Mouse (Mus musculus): ENCODE data around the gene Ceacam16. TPM values are rescaled to one million over a fixed set of nuclear protein-coding genes. Genes with fewer than 3 reads are reported as not detected.

Ceacam16 gene
- polyA plus RNA-seq, 1 experiment from 2014 or later: 0.62 TPM

- Histone ChIP-seq H3K27ac (no peak overlapping the region), H3K4me3 (replicated peaks) (no peak overlapping the region), H3K9ac (replicated peaks) (no peak overlapping the region), H3K36me3 (no peaks in the 10 kb centered on the region), H3K4me1 (replicated peaks) (no peaks in the 10 kb centered on the region; the same call in 1 of the 2 replicates), H3K27me3 (peaks cover 26% of the 10 kb centered on the region), H3K4me2 (replicated peaks) (no peak overlapping the region), H3K9me3 (no peaks in the 10 kb centered on the region)
- no peak for ATAC-seq
- 86% methylated on average over 3 of the region's 3 CpGs for WGBS
Measured at GRCm38 (mm10) chr7:19840936-19841335, 20.2 kb downstream of the Ceacam16 start.

- H3K4me1 ChIP-seq (replicated peaks): no peaks in the 10 kb centered on the region; the same call in 1 of the 2 replicates
- ATAC-seq: no peak
- H3K9ac ChIP-seq (replicated peaks): no peak overlapping the region; the same call in 1 of the 2 replicates
- H3K27me3 ChIP-seq: peaks cover 25% of the 10 kb centered on the region
- WGBS: 85% methylated on average over 4 of the region's 4 CpGs
- no peak overlapping the region for H3K4me3 ChIP-seq (replicated peaks)
- H3K27ac ChIP-seq: no peak overlapping the region
- no peak overlapping the region for H3K4me2 ChIP-seq (replicated peaks)
- H3K36me3 ChIP-seq: no peaks in the 10 kb centered on the region
- H3K9me3 ChIP-seq: no peaks in the 10 kb centered on the region
Measured at GRCm38 (mm10) chr7:19840371-19840770, 20.7 kb downstream of the Ceacam16 start.

- H3K4me3 ChIP-seq (replicated peaks): no peak overlapping the region
- no peak overlapping the region for H3K27ac ChIP-seq
- H3K36me3 ChIP-seq: no peaks in the 10 kb centered on the region
- no peak overlapping the region for H3K9ac ChIP-seq (replicated peaks)
- no peaks in the 10 kb centered on the region for H3K27me3 ChIP-seq
- H3K9me3 ChIP-seq: no peaks in the 10 kb centered on the region
- no peak overlapping the region for H3K4me2 ChIP-seq (replicated peaks)
- 71% methylated on average over 3 of the region's 3 CpGs for WGBS
- ATAC-seq: no peak
- no peaks in the 10 kb centered on the region for H3K4me1 ChIP-seq (replicated peaks)
Measured at GRCm38 (mm10) chr7:19836843-19837242, 24.3 kb downstream of the Ceacam16 start.

GRCm38 (mm10) chr7:19834055-19834454 is 27.0 kb downstream of the Ceacam16 start:
- ATAC-seq: no peak
- H3K4me2 ChIP-seq (replicated peaks): no peak overlapping the region
- no peaks in the 10 kb centered on the region for H3K36me3 ChIP-seq
- no peak overlapping the region for H3K9ac ChIP-seq (replicated peaks)
- no peaks in the 10 kb centered on the region for H3K27me3 ChIP-seq
- H3K27ac ChIP-seq: no peak overlapping the region
- no peaks in the 10 kb centered on the region for H3K4me1 ChIP-seq (replicated peaks)
- 69% methylated on average over 3 of the region's 3 CpGs for WGBS
- no peaks in the 10 kb centered on the region for H3K9me3 ChIP-seq
- no peak overlapping the region for H3K4me3 ChIP-seq (replicated peaks)

GRCm38 (mm10) chr7:19831837-19832236 is 29.3 kb downstream of the Ceacam16 start:
- no peaks in the 10 kb centered on the region for H3K27me3 ChIP-seq
- H3K9ac ChIP-seq (replicated peaks): no peak overlapping the region
- no peak for ATAC-seq
- H3K36me3 ChIP-seq: no peaks in the 10 kb centered on the region
- H3K4me3 ChIP-seq (replicated peaks): no peak overlapping the region
- no peaks in the 10 kb centered on the region for H3K4me1 ChIP-seq (replicated peaks)
- 58% methylated on average over 9 of the region's 9 CpGs for WGBS
- H3K9me3 ChIP-seq: no peaks in the 10 kb centered on the region
- H3K4me2 ChIP-seq (replicated peaks): no peak overlapping the region
- no peak overlapping the region for H3K27ac ChIP-seq

GRCm38 (mm10) chr7:19830682-19831156 is 30.4 kb downstream of the Ceacam16 start:
- no peak overlapping the region for H3K27ac ChIP-seq
- H3K9ac ChIP-seq (replicated peaks): no peak overlapping the region
- H3K4me3 ChIP-seq (replicated peaks): no peak overlapping the region
- whole genome bisulfite sequencing: 30% methylated on average over 13 of the region's 13 CpGs
- H3K9me3 ChIP-seq: no peaks in the 10 kb centered on the region
- no peaks in the 10 kb centered on the region for H3K4me1 ChIP-seq (replicated peaks)
- H3K36me3 ChIP-seq: no peaks in the 10 kb centered on the region
- no peak overlapping the region for H3K4me2 ChIP-seq (replicated peaks)
- no peaks in the 10 kb centered on the region for H3K27me3 ChIP-seq
- ATAC-seq: peak; percentile 40; the same call in 1 of the 2 replicates

- Histone ChIP-seq H3K36me3 (no peaks in the 10 kb centered on the region), H3K27me3 (peaks cover 5% of the 10 kb centered on the region; the same call in 1 of the 2 replicates), H3K4me3 (replicated peaks) (no peak overlapping the region), H3K4me2 (replicated peaks) (no peak overlapping the region), H3K27ac (no peak overlapping the region), H3K9ac (replicated peaks) (no peak overlapping the region), H3K9me3 (no peaks in the 10 kb centered on the region), H3K4me1 (replicated peaks) (no peaks in the 10 kb centered on the region)
- no peak for ATAC-seq
- 83% methylated on average over 3 of the region's 3 CpGs for WGBS
Measured at GRCm38 (mm10) chr7:19829694-19830093, 31.4 kb downstream of the Ceacam16 start.

GRCm38 (mm10) chr7:19826756-19827155 is 34.3 kb downstream of the Ceacam16 start:
- H3K9ac ChIP-seq (replicated peaks): no peak overlapping the region
- peaks cover 34% of the 10 kb centered on the region for H3K27me3 ChIP-seq
- H3K4me1 ChIP-seq (replicated peaks): peaks cover 15% of the 10 kb centered on the region
- H3K4me3 ChIP-seq (replicated peaks): no peak overlapping the region
- ATAC-seq: no peak
- 44% methylated on average over 6 of the region's 6 CpGs for WGBS
- no peaks in the 10 kb centered on the region for H3K9me3 ChIP-seq
- no peak overlapping the region for H3K4me2 ChIP-seq (replicated peaks)
- H3K27ac ChIP-seq: no peak overlapping the region
- H3K36me3 ChIP-seq: no peaks in the 10 kb centered on the region

GRCm38 (mm10) chr7:19824182-19824973 is 36.7 kb downstream of the Ceacam16 start:
- Histone ChIP-seq H3K9ac (replicated peaks) (no peak overlapping the region), H3K4me1 (replicated peaks) (peaks cover 15% of the 10 kb centered on the region), H3K4me2 (replicated peaks) (peak overlapping the region; percentile 20), H3K4me3 (replicated peaks) (no peak overlapping the region), H3K27me3 (peaks cover 45% of the 10 kb centered on the region), H3K36me3 (no peaks in the 10 kb centered on the region), H3K9me3 (no peaks in the 10 kb centered on the region), H3K27ac (no peak overlapping the region)
- ATAC-seq: peak; percentile 29; the same call in 1 of the 2 replicates
- WGBS: 25% methylated on average over 26 of the region's 26 CpGs

GRCm38 (mm10) chr7:19823256-19824181 is 37.6 kb downstream of the Ceacam16 start:
- H3K36me3 ChIP-seq: no peaks in the 10 kb centered on the region
- peak overlapping the region; percentile 20 for H3K4me2 ChIP-seq (replicated peaks)
- H3K27ac ChIP-seq: no peak overlapping the region
- no peaks in the 10 kb centered on the region for H3K9me3 ChIP-seq
- ATAC-seq: 0 out of 2 replicates have a peak, but pooled peaks have one; percentile 28
- WGBS: 18% methylated on average over 16 of the region's 16 CpGs
- no peak overlapping the region for H3K9ac ChIP-seq (replicated peaks)
- H3K4me3 ChIP-seq (replicated peaks): no peak overlapping the region
- peaks cover 51% of the 10 kb centered on the region for H3K27me3 ChIP-seq
- peaks cover 15% of the 10 kb centered on the region for H3K4me1 ChIP-seq (replicated peaks)

- H3K4me2 ChIP-seq (replicated peaks): peak within 1 kb of the TSS; percentile 54
- no peaks in the 10 kb centered on the region for H3K9me3 ChIP-seq
- peak within 1 kb of the TSS; percentile 33 for H3K4me3 ChIP-seq (replicated peaks)
- H3K27ac ChIP-seq: no peak within 1 kb of the TSS
- under 1% methylated on average over 41 of the region's 42 CpGs for WGBS
- H3K27me3 ChIP-seq: peaks cover 56% of the 10 kb centered on the region
- peaks cover 21% of the 10 kb centered on the region for H3K4me1 ChIP-seq (replicated peaks)
- ATAC-seq: no peak
- no peaks in the 10 kb centered on the region for H3K36me3 ChIP-seq
- H3K9ac ChIP-seq (replicated peaks): peak within 1 kb of the TSS; percentile 60
Measured at GRCm38 (mm10) chr7:19822604-19823058, 38.5 kb downstream of the Ceacam16 start, which contains the start of gene Bcl3. Gene Bcl3 (minus strand): TSS chr7:19822770.
